Mouse (Mus musculus): ENCODE data around the gene Ehhadh. TPM values are rescaled to one million over a fixed set of nuclear protein-coding genes. Genes with fewer than 3 reads are reported as not detected.

The Ehhadh gene
- polyA plus RNA-seq, 1 experiment from 2014 or later: 2.5 TPM

DNA sequence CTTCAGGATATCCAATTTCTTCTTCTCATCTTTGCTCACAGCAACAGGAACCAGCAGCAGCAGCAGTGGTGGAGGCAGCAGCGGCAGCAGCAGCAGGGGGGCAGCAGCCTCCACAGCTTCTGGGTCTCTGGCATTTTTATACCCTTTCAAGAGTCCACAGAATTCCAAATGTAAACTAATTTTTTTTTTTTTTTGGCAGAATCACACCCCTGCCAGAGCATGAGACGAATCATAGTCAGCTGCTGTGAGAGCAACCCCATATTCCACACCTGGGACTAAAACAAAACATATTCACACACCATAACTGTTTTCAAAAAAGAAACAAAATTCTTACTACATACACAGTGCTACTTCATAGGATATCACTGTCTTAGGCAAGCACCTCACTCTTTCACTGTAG, 1.6 kb upstream of the Ehhadh start:
- no peak for ATAC-seq
- no peak overlapping the region for H3K9ac ChIP-seq (ENCODE audit: low read depth, low read length)
- WGBS: 83% methylated on average over 2 of the region's 2 CpGs
- no peaks in the 10 kb centered on the region for H3K9me3 ChIP-seq (ENCODE audit: control insufficient read depth, low read length)
- H3K36me3 ChIP-seq (ENCODE audit: control insufficient read depth, insufficient read depth, low read length): no peaks in the 10 kb centered on the region
- H3K27me3 ChIP-seq (replicated peaks; ENCODE audit: control insufficient read depth, insufficient read depth, low read length): no peaks in the 10 kb centered on the region
- no peak overlapping the region for H3K4me2 ChIP-seq (ENCODE audit: low read length)
- peaks cover 13% of the 10 kb centered on the region for H3K4me1 ChIP-seq (ENCODE audit: control insufficient read depth, insufficient read depth, low read depth, low read length)
- no peak overlapping the region for H3K4me3 ChIP-seq (ENCODE audit: low read length)
- H3K27ac ChIP-seq (ENCODE audit: low read depth, low read length): no peak overlapping the region

DNA sequence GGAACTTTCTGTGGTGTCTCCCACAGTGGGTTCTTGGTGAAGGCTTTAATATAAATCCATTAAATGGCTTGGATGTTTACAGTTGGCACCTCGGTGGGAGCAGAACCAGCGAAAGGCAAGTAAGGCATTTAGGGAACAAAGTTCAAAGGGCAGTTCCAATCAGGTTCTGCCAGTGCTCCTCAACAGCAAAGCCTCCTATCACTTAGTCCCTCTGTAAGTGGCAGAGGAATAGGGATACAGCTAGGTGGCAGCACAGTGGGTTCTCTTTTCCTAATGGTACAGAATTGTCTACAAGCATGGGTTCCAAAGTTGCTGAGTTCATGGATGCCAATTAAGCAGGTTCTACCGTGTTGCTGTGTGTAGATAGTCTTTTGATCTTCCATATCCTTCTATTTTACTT, 974 bp upstream of the Ehhadh start:
- 57% methylated on average over 3 of the region's 3 CpGs for WGBS
- no peak for ATAC-seq
- no peak overlapping the region for H3K27ac ChIP-seq (ENCODE audit: low read depth, low read length)
- H3K27me3 ChIP-seq (replicated peaks; ENCODE audit: control insufficient read depth, insufficient read depth, low read length): no peaks in the 10 kb centered on the region
- H3K9me3 ChIP-seq (ENCODE audit: control insufficient read depth, low read length): no peaks in the 10 kb centered on the region
- no peak overlapping the region for H3K9ac ChIP-seq (ENCODE audit: low read depth, low read length)
- peaks cover 11% of the 10 kb centered on the region for H3K4me1 ChIP-seq (ENCODE audit: control insufficient read depth, insufficient read depth, low read depth, low read length)
- H3K4me2 ChIP-seq (ENCODE audit: low read length): no peak overlapping the region
- H3K4me3 ChIP-seq (ENCODE audit: low read length): no peak overlapping the region
- H3K36me3 ChIP-seq (ENCODE audit: control insufficient read depth, insufficient read depth, low read length): no peaks in the 10 kb centered on the region

DNA sequence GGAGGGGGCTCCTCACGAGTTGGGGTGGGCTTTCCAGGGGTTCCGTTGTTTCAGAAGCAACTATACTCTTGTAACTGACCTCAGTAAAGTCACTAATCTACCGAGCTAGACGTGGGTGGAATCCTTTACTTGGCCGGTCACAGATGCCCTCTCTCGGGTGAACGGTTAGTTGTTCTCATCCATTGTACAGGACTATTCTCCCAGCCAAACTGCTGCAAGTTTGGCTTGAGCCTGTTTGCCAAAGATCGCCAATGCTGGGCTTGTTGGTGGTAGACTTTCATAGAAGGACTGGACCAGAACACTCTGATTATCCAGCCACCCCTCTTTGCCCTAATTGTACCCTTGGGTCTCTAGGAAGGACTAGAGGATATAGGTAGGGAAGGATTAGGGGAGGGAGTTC, 1.3 kb downstream of the Ehhadh start:
- Histone ChIP-seq H3K4me2 (ENCODE audit: low read length) (no peak overlapping the region), H3K4me3 (ENCODE audit: low read length) (no peak overlapping the region), H3K4me1 (ENCODE audit: control insufficient read depth, insufficient read depth, low read depth, low read length) (peaks cover 9% of the 10 kb centered on the region), H3K9ac (ENCODE audit: low read depth, low read length) (no peak overlapping the region), H3K9me3 (ENCODE audit: control insufficient read depth, low read length) (no peaks in the 10 kb centered on the region), H3K36me3 (ENCODE audit: control insufficient read depth, insufficient read depth, low read length) (no peaks in the 10 kb centered on the region), H3K27me3 (replicated peaks; ENCODE audit: control insufficient read depth, insufficient read depth, low read length) (no peaks in the 10 kb centered on the region), H3K27ac (ENCODE audit: low read depth, low read length) (no peak overlapping the region)
- 84% methylated on average over 8 of the region's 8 CpGs for WGBS
- ATAC-seq: no peak

DNA sequence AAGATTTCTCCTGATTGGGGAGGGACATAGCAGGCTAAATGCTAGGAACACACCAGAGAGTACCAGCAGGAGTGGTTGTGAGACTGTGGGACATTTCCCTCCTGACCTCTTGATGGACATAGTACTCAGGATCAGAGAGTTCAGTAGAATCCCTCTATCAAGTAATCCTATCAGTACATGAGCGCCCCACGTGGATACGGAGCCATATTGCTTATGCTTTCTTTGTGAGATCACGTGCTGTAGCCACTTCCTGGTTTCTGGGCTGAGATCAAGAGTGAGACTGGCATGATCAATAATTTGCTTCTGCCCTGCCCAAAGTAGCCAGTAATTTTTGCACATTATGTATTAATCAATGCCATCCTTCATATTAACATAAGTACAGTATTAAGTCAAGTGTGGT, 2.6 kb downstream of the Ehhadh start:
- H3K27me3 ChIP-seq (replicated peaks; ENCODE audit: control insufficient read depth, insufficient read depth, low read length): no peaks in the 10 kb centered on the region
- no peak overlapping the region for H3K9ac ChIP-seq (ENCODE audit: low read depth, low read length)
- H3K4me3 ChIP-seq (ENCODE audit: low read length): no peak overlapping the region
- WGBS: 71% methylated on average over 4 of the region's 4 CpGs
- H3K4me2 ChIP-seq (ENCODE audit: low read length): no peak overlapping the region
- no peaks in the 10 kb centered on the region for H3K9me3 ChIP-seq (ENCODE audit: control insufficient read depth, low read length)
- H3K36me3 ChIP-seq (ENCODE audit: control insufficient read depth, insufficient read depth, low read length): no peaks in the 10 kb centered on the region
- peaks cover 9% of the 10 kb centered on the region for H3K4me1 ChIP-seq (ENCODE audit: control insufficient read depth, insufficient read depth, low read depth, low read length)
- H3K27ac ChIP-seq (ENCODE audit: low read depth, low read length): no peak overlapping the region
- ATAC-seq: no peak

DNA sequence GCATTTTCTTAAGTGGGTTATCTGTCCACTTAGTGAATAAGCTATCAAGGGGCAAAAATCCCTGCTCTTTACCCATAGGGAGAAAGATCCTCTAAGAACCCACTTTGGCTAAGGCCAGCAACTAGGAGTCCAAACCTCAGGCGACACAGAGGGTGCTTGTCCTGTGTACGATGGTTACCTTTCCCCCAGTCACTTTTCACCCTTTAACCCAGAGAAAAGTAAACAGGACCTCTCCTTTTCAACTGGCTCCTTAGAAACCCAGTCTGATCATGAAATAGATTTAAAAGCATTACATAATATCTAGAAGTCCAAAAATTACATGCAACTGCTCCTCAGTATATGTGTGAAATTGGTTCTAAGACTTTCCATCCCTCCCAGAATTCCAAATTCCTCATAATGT, 4.8 kb downstream of the Ehhadh start:
- Histone ChIP-seq H3K27me3 (replicated peaks; ENCODE audit: control insufficient read depth, insufficient read depth, low read length) (no peaks in the 10 kb centered on the region), H3K9me3 (ENCODE audit: control insufficient read depth, low read length) (no peaks in the 10 kb centered on the region), H3K9ac (ENCODE audit: low read depth, low read length) (no peak overlapping the region), H3K4me2 (ENCODE audit: low read length) (no peak overlapping the region), H3K27ac (ENCODE audit: low read depth, low read length) (no peak overlapping the region), H3K4me3 (ENCODE audit: low read length) (no peak overlapping the region), H3K36me3 (ENCODE audit: control insufficient read depth, insufficient read depth, low read length) (no peaks in the 10 kb centered on the region), H3K4me1 (ENCODE audit: control insufficient read depth, insufficient read depth, low read depth, low read length) (peaks cover 4% of the 10 kb centered on the region)
- ATAC-seq: no peak
- WGBS: 82% methylated on average over 2 of the region's 2 CpGs

DNA sequence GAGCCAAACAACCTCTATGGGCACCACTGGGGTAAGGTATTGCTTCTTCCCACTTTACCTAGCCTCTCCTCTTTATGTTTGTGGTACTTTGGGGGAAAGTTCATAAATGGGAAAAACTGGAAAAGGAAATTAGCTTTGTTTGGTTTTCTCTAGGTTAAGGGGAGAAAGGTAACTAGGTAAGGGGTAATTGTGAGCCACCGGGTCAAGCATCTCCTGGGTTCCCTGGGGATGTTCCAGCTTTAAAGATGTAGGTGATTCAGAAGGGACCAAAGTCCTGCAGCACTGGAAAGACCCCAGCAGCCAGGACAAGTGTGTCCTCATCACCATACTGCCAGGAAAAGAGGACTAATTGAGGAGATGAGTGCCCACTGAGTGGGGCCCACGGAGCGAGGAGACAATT, 5.7 kb downstream of the Ehhadh start:
- H3K9ac ChIP-seq (ENCODE audit: low read depth, low read length): no peak overlapping the region
- ATAC-seq: no peak
- no peak overlapping the region for H3K4me3 ChIP-seq (ENCODE audit: low read length)
- H3K36me3 ChIP-seq (ENCODE audit: control insufficient read depth, insufficient read depth, low read length): no peaks in the 10 kb centered on the region
- WGBS: 78% methylated on average over 3 of the region's 3 CpGs
- H3K9me3 ChIP-seq (ENCODE audit: control insufficient read depth, low read length): no peaks in the 10 kb centered on the region
- H3K4me2 ChIP-seq (ENCODE audit: low read length): no peak overlapping the region
- H3K27ac ChIP-seq (ENCODE audit: low read depth, low read length): no peak overlapping the region
- no peaks in the 10 kb centered on the region for H3K4me1 ChIP-seq (ENCODE audit: control insufficient read depth, insufficient read depth, low read depth, low read length)
- H3K27me3 ChIP-seq (replicated peaks; ENCODE audit: control insufficient read depth, insufficient read depth, low read length): no peaks in the 10 kb centered on the region

DNA sequence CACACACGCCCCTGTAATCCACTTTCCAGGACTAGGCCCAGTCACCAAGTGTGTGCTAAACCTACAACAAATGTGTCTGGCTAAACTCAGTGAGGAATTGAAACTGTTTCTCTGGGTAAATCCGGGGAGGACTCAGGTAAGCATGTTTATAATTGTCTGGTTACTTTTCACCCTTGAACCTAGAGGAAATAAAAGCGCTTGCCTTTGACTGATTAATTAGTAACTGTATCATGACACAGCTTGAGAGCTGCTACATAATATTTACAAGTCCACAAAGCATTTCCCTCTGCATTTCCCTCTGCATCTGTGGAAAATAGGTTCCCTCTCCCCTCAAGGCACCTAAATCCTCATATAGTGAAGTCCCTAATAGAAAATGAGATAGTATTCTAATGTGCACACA, 6.3 kb downstream of the Ehhadh start:
- no peak for ATAC-seq
- Histone ChIP-seq H3K4me2 (ENCODE audit: low read length) (no peak overlapping the region), H3K9me3 (ENCODE audit: control insufficient read depth, low read length) (no peaks in the 10 kb centered on the region), H3K4me1 (ENCODE audit: control insufficient read depth, insufficient read depth, low read depth, low read length) (no peaks in the 10 kb centered on the region), H3K27me3 (replicated peaks; ENCODE audit: control insufficient read depth, insufficient read depth, low read length) (no peaks in the 10 kb centered on the region), H3K4me3 (ENCODE audit: low read length) (no peak overlapping the region), H3K36me3 (ENCODE audit: control insufficient read depth, insufficient read depth, low read length) (no peaks in the 10 kb centered on the region), H3K9ac (ENCODE audit: low read depth, low read length) (no peak overlapping the region), H3K27ac (ENCODE audit: low read depth, low read length) (no peak overlapping the region)
- WGBS: 78% methylated on average over 3 of the region's 3 CpGs

DNA sequence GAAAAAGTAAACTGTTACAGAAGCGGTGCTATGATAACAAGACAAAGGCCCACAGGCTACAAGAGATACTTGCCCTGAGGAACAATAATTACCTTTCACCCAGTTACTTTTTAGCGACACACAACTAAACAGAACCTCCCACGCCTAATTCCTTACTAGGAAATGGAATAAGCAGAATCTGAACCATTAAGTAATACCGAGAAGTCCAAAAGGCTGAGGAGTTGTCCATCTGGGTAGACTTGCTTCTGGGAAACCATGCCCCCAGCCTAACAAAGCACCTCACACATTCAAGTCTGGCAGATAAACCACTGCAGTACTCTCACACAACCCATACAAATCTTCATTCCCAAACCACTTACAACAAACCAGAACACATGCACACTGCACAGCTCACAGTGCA, 8.5 kb downstream of the Ehhadh start:
- no peak overlapping the region for H3K4me2 ChIP-seq (ENCODE audit: low read length)
- H3K9me3 ChIP-seq (ENCODE audit: control insufficient read depth, low read length): no peaks in the 10 kb centered on the region
- H3K4me3 ChIP-seq (ENCODE audit: low read length): no peak overlapping the region
- H3K27me3 ChIP-seq (replicated peaks; ENCODE audit: control insufficient read depth, insufficient read depth, low read length): no peaks in the 10 kb centered on the region
- H3K27ac ChIP-seq (ENCODE audit: low read depth, low read length): no peak overlapping the region
- H3K4me1 ChIP-seq (ENCODE audit: control insufficient read depth, insufficient read depth, low read depth, low read length): no peaks in the 10 kb centered on the region
- H3K9ac ChIP-seq (ENCODE audit: low read depth, low read length): no peak overlapping the region
- no peaks in the 10 kb centered on the region for H3K36me3 ChIP-seq (ENCODE audit: control insufficient read depth, insufficient read depth, low read length)
- WGBS: 90% methylated on average over 4 of the region's 4 CpGs
- ATAC-seq: no peak

DNA sequence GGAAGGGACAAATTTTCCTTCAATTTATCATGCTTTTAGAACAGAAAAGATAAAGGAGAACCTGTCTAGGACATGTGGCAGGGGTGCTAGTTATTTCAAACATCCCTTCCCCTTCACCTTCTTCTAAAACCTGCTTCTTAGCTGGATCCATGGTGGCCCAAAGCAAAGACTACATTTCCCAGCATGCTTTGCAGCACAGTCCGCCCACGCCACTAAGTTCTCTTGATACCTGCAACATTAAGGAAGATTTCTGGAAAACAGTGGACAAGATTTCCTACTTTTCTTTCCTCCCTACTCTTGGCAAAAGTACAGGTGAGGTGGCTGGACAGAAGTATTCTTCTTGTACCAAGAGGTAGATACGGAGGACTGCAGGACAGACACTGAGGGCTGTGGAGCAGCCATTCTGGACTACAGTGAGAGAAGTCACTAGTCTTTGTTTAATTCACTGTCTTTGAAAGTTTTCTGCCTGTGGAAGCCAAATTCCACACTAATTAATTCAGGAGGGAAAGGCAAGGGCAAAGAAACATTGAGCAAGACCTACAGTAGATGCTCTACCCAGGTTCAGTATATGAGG, 9.2 kb downstream of the Ehhadh start:
- Histone ChIP-seq H3K27me3 (replicated peaks; ENCODE audit: control insufficient read depth, insufficient read depth, low read length) (no peaks in the 10 kb centered on the region), H3K4me2 (ENCODE audit: low read length) (peak overlapping the region; percentile 45), H3K9ac (ENCODE audit: low read depth, low read length) (no peak overlapping the region), H3K36me3 (ENCODE audit: control insufficient read depth, insufficient read depth, low read length) (no peaks in the 10 kb centered on the region), H3K4me1 (ENCODE audit: control insufficient read depth, insufficient read depth, low read depth, low read length) (no peaks in the 10 kb centered on the region), H3K9me3 (ENCODE audit: control insufficient read depth, low read length) (no peaks in the 10 kb centered on the region), H3K27ac (ENCODE audit: low read depth, low read length) (no peak overlapping the region), H3K4me3 (ENCODE audit: low read length) (peak overlapping the region; percentile 30)
- 45% methylated on average over 3 of the region's 3 CpGs for WGBS
- ATAC-seq: no peak

DNA sequence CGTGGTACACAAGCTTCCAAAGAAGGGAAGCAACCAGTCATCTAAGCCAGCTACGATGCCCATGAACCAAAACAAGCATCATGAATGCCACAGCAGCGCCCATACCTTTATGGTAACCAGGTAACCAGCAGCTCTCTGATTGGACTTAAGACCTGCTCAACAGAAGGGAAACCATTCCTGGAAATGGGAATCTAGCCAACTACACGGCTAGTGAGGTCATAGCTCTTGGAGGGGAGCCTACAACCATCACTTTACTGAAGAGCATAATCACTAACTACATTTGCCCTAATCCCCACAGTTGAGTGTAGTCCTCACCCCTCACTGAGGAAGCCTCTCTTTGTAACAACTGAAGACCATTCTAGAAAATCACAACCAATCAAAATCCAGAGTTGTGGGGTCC, 12.9 kb downstream of the Ehhadh start:
- Histone ChIP-seq H3K9me3 (ENCODE audit: control insufficient read depth, low read length) (no peaks in the 10 kb centered on the region), H3K36me3 (ENCODE audit: control insufficient read depth, insufficient read depth, low read length) (no peaks in the 10 kb centered on the region), H3K4me1 (ENCODE audit: control insufficient read depth, insufficient read depth, low read depth, low read length) (no peaks in the 10 kb centered on the region), H3K4me3 (ENCODE audit: low read length) (no peak overlapping the region), H3K4me2 (ENCODE audit: low read length) (no peak overlapping the region), H3K9ac (ENCODE audit: low read depth, low read length) (no peak overlapping the region), H3K27ac (ENCODE audit: low read depth, low read length) (no peak overlapping the region), H3K27me3 (replicated peaks; ENCODE audit: control insufficient read depth, insufficient read depth, low read length) (no peaks in the 10 kb centered on the region)
- 79% methylated on average over 4 of the region's 4 CpGs for WGBS
- no peak for ATAC-seq
